Mouse (Mus musculus): ENCODE data around the gene Znhit6. TPM values are rescaled to one million over a fixed set of nuclear protein-coding genes. Genes with fewer than 3 reads are reported as not detected.

Znhit6 gene
- polyA plus RNA-seq, 1 experiment from 2014 or later, result 14.4 TPM

DNA sequence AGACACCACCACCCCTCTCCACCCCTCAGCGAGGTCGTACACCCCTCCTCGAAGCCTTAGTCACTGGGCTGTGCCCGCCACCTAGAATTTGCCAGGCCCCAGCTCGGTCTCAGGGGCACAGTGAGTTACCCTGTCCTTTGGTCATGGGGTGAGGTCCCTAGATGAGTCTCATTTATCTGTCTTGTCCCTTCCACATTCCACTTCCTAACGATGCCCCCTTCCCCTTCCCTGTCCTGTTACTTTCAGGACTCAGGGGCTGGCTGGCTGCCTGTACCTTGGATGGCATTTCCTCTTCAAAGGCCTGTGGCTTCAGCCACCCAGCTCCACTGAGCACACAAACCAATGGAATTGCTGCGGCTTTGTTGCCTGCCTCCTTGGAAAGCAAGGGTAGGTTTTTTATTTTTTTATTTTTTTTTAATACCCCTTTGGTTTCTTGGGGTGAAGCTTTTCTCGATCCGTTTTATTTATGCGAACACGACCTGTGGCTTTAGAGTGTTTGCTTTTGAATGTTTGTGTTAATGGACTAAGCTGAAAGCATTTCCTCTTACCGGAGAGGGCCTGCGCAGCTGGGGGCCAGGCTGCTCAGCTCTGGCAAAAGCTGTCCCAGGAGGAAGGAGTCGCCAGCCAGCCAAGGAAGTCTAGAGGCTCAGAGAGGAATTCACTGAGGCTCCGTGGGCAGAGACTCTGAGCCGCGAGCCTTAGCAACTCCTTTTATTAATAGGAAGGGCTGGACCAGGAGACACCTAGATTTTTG is 38.5 kb downstream of the Znhit6 start:
- Histone ChIP-seq H3K4me2 (replicated peaks; ENCODE audit: low read depth, low read length) (peak overlapping the region; percentile 15; the same call in 1 of the 2 replicates), H3K9me3 (ENCODE audit: low read length) (no peaks in the 10 kb centered on the region), H3K9ac (replicated peaks; ENCODE audit: low read depth) (no peak overlapping the region), H3K36me3 (ENCODE audit: insufficient read depth, low read length) (no peaks in the 10 kb centered on the region), H3K4me3 (ENCODE audit: low read depth, low read length) (no peak overlapping the region), H3K4me1 (ENCODE audit: insufficient read depth, low read depth, low read length) (peaks cover 3% of the 10 kb centered on the region; the same call in 1 of the 2 replicates), H3K27me3 (replicated peaks; ENCODE audit: insufficient read depth, low read length) (no peaks in the 10 kb centered on the region), H3K27ac (ENCODE audit: low read length) (peak overlapping the region; percentile 23; the same call in 1 of the 2 replicates)
- peak; percentile 81 for ATAC-seq
- TF ChIP-seq EP300 (IDR thresholded peaks at IDR 0.05) (peak; percentile 12; the same call in 1 of the 2 replicates), CTCF (IDR thresholded peaks at IDR 0.05) (no peak)
- peak; percentile 73 for DNase-seq (ENCODE audit: low spot score)
- 13% methylated on average over 17 of the region's 17 CpGs for WGBS

DNA sequence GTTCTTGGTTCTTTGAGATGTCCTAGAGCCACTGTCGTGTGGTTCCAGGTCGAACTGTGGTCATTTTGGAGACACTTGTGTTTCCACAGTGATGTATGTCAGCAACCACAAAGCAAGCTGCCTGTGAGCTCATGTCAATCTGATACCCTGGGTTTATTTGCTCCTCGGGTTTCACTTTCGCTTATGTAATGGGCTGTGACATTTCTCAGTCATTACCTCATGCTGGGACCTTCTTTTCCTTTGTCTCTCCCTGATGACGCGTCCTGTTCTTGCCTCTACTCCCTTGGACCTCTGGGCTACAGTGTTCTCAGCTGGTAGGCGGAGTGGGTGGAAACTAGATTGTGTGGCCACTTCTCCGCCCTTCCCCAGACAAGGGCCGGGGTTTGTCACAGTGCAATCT is 42.3 kb downstream of the Znhit6 start:
- no peak overlapping the region for H3K4me3 ChIP-seq (ENCODE audit: low read depth, low read length)
- H3K36me3 ChIP-seq (ENCODE audit: insufficient read depth, low read length), result no peaks in the 10 kb centered on the region
- DNase-seq (ENCODE audit: low spot score) (peak; percentile 44), ATAC-seq (peak; percentile 53)
- no peak overlapping the region for H3K27ac ChIP-seq (ENCODE audit: low read length)
- no peaks in the 10 kb centered on the region for H3K9me3 ChIP-seq (ENCODE audit: low read length)
- peaks cover 3% of the 10 kb centered on the region; the same call in 1 of the 2 replicates for H3K4me1 ChIP-seq (ENCODE audit: insufficient read depth, low read depth, low read length)
- no peaks in the 10 kb centered on the region for H3K27me3 ChIP-seq (replicated peaks; ENCODE audit: insufficient read depth, low read length)
- TF ChIP-seq CTCF (IDR thresholded peaks at IDR 0.05), result no peak
- TF ChIP-seq EP300 (IDR thresholded peaks at IDR 0.05), result no peak
- H3K4me2 ChIP-seq (replicated peaks; ENCODE audit: low read depth, low read length), result no peak overlapping the region
- H3K9ac ChIP-seq (replicated peaks; ENCODE audit: low read depth), result no peak overlapping the region
- WGBS, result 62% methylated on average over 9 of the region's 9 CpGs

DNA sequence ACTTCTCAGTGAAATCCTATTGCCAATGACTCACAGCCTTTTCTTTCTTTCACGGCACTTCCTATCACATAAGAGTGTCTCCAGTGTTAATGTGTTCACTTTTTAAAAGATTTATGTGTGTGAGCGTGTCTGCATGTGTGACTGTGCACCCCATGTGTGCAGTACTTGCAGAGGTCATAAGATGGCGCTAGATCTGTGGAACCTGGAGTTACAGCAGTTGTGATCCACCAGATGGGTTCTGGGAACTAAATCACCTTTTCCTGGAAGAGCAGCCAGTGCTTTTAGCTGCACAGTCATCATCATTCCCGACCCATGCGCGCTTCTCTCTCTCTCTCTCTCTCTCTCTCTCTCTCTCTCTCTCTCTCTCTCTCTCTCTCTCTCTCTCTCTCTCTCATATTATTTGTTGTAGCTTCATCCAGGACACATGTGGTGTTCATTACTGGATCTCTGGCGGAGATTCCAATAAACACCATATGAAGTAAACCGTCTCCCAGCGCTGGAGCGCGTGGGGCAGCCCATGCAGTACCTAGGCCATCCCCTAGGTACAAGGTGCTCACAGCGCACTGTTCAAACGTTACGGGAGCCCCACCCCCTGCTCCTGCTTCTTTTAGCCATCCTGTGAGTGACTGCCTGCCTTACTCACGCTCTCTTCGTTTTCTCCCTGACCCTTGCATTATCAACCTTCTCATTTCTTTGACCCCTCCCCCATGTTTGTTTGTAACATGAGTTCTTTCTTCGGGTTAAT is 43.8 kb downstream of the Znhit6 start:
- Histone ChIP-seq H3K4me1 (ENCODE audit: insufficient read depth, low read depth, low read length) (no peaks in the 10 kb centered on the region; the same call in 1 of the 2 replicates), H3K36me3 (ENCODE audit: insufficient read depth, low read length) (no peaks in the 10 kb centered on the region), H3K27ac (ENCODE audit: low read length) (no peak overlapping the region), H3K9ac (replicated peaks; ENCODE audit: low read depth) (no peak overlapping the region), H3K9me3 (ENCODE audit: low read length) (no peaks in the 10 kb centered on the region), H3K4me3 (ENCODE audit: low read depth, low read length) (no peak overlapping the region), H3K27me3 (replicated peaks; ENCODE audit: insufficient read depth, low read length) (no peaks in the 10 kb centered on the region), H3K4me2 (replicated peaks; ENCODE audit: low read depth, low read length) (no peak overlapping the region)
- no peak for DNase-seq (ENCODE audit: low spot score)
- ATAC-seq, result no peak
- 88% methylated on average over 17 of the region's 17 CpGs for WGBS
- TF ChIP-seq EP300 (IDR thresholded peaks at IDR 0.05) (no peak), CTCF (IDR thresholded peaks at IDR 0.05) (no peak)

- no peaks in the 10 kb centered on the region for H3K36me3 ChIP-seq (ENCODE audit: insufficient read depth, low read length)
- WGBS, result 68% methylated on average over 4 of the region's 4 CpGs
- DNase-seq (ENCODE audit: low spot score) (no peak), ATAC-seq (no peak)
- H3K4me2 ChIP-seq (replicated peaks; ENCODE audit: low read depth, low read length), result no peak overlapping the region
- H3K4me3 ChIP-seq (ENCODE audit: low read depth, low read length), result no peak overlapping the region
- H3K27me3 ChIP-seq (replicated peaks; ENCODE audit: insufficient read depth, low read length), result no peaks in the 10 kb centered on the region
- TF ChIP-seq CTCF (IDR thresholded peaks at IDR 0.05), result no peak
- TF ChIP-seq EP300 (IDR thresholded peaks at IDR 0.05), result no peak
- H3K4me1 ChIP-seq (ENCODE audit: insufficient read depth, low read depth, low read length), result no peaks in the 10 kb centered on the region
- no peak overlapping the region for H3K9ac ChIP-seq (replicated peaks; ENCODE audit: low read depth)
- no peak overlapping the region for H3K27ac ChIP-seq (ENCODE audit: low read length)
- H3K9me3 ChIP-seq (ENCODE audit: low read length), result no peaks in the 10 kb centered on the region
These were observed 45.2 kb downstream of the Znhit6 start for GRCm38 (mm10) chr3:145621209-145621608.

DNA sequence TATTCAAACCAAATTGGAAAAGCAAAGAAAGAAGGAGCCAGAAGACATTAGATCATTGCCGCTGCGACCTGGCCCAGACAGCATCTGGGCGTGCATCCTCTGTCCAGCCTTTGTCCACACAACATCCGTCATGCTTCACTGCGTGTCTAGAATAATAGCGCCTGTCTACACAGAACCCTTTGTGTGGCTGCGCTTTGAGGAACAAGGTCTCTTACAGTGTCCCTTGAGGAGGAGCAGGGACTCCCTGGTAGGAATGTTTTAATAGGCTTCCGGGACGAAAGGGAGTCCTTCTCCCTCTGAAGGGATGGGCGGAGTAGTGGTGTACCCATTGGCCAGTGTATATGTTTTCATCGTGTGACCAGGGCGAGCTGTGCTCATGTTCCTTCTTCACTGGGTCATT is 47.0 kb downstream of the Znhit6 start:
- H3K4me2 ChIP-seq (replicated peaks; ENCODE audit: low read depth, low read length), result no peak overlapping the region
- DNase-seq (ENCODE audit: low spot score) (no peak), ATAC-seq (peak; percentile 77)
- H3K4me3 ChIP-seq (ENCODE audit: low read depth, low read length), result no peak overlapping the region
- no peak overlapping the region for H3K9ac ChIP-seq (replicated peaks; ENCODE audit: low read depth)
- no peak for TF ChIP-seq CTCF (IDR thresholded peaks at IDR 0.05)
- H3K27me3 ChIP-seq (replicated peaks; ENCODE audit: insufficient read depth, low read length), result no peaks in the 10 kb centered on the region
- no peaks in the 10 kb centered on the region for H3K9me3 ChIP-seq (ENCODE audit: low read length)
- no peaks in the 10 kb centered on the region for H3K4me1 ChIP-seq (ENCODE audit: insufficient read depth, low read depth, low read length)
- no peaks in the 10 kb centered on the region for H3K36me3 ChIP-seq (ENCODE audit: insufficient read depth, low read length)
- H3K27ac ChIP-seq (ENCODE audit: low read length), result no peak overlapping the region
- 52% methylated on average over 12 of the region's 12 CpGs for WGBS

GRCm38 (mm10) chr3:145624786-145625185 is 48.8 kb downstream of the Znhit6 start:
- Histone ChIP-seq H3K9me3 (ENCODE audit: low read length) (no peaks in the 10 kb centered on the region), H3K4me1 (ENCODE audit: insufficient read depth, low read depth, low read length) (no peaks in the 10 kb centered on the region), H3K9ac (replicated peaks; ENCODE audit: low read depth) (no peak overlapping the region), H3K36me3 (ENCODE audit: insufficient read depth, low read length) (no peaks in the 10 kb centered on the region), H3K4me3 (ENCODE audit: low read depth, low read length) (no peak overlapping the region), H3K27me3 (replicated peaks; ENCODE audit: insufficient read depth, low read length) (no peaks in the 10 kb centered on the region), H3K4me2 (replicated peaks; ENCODE audit: low read depth, low read length) (no peak overlapping the region), H3K27ac (ENCODE audit: low read length) (no peak overlapping the region)
- WGBS, result 79% methylated on average over 4 of the region's 4 CpGs
- DNase-seq (ENCODE audit: low spot score), result no peak
- no peak for ATAC-seq
- no peak for TF ChIP-seq EP300 (IDR thresholded peaks at IDR 0.05)
- no peak for TF ChIP-seq CTCF (IDR thresholded peaks at IDR 0.05)
